Mouse (Mus musculus): ENCODE results near the gene Myo3b. TPM values are rescaled to one million over a fixed set of nuclear protein-coding genes. Genes with fewer than 3 reads are reported as not detected.

Gene Myo3b
- polyA plus RNA-seq, 1 experiment from 2014 or later, result not detected

GRCm38 (mm10) chr2:70083444-70084020, 44.6 kb downstream of the Myo3b start:
- Histone ChIP-seq H3K4me1 (no peaks in the 10 kb centered on the region), H3K4me3 (no peak overlapping the region), H3K27me3 (ENCODE audit: low read depth, poor library complexity, severe bottlenecking) (no peaks in the 10 kb centered on the region), H3K9me3 (replicated peaks) (no peaks in the 10 kb centered on the region), H3K27ac (no peak overlapping the region), H3K36me3 (no peaks in the 10 kb centered on the region)
- DNase-seq (ENCODE audit: low spot score), result peak; percentile 24
- WGBS, result 86% methylated on average over 17 of the region's 17 CpGs

GRCm38 (mm10) chr2:70091261-70091660, 52.3 kb downstream of the Myo3b start:
- Histone ChIP-seq H3K4me1 (0 out of 2 replicates have a peak, but pooled peaks cover 4% of the 10 kb centered on the region), H3K36me3 (no peaks in the 10 kb centered on the region), H3K27me3 (ENCODE audit: low read depth, poor library complexity, severe bottlenecking) (peaks cover 7% of the 10 kb centered on the region; the same call in 1 of the 2 replicates), H3K9me3 (replicated peaks) (no peaks in the 10 kb centered on the region), H3K4me3 (no peak overlapping the region), H3K27ac (no peak overlapping the region)
- DNase-seq (ENCODE audit: low spot score), result no peak
- 77% methylated on average over 2 of the region's 2 CpGs for WGBS

- Histone ChIP-seq H3K27me3 (ENCODE audit: low read depth, poor library complexity, severe bottlenecking) (peaks cover 7% of the 10 kb centered on the region; the same call in 1 of the 2 replicates), H3K27ac (no peak overlapping the region), H3K4me1 (0 out of 2 replicates have a peak, but pooled peaks cover 4% of the 10 kb centered on the region), H3K36me3 (no peaks in the 10 kb centered on the region), H3K4me3 (no peak overlapping the region), H3K9me3 (replicated peaks) (no peaks in the 10 kb centered on the region)
- WGBS, result 66% methylated on average over 10 of the region's 10 CpGs
- no peak for DNase-seq (ENCODE audit: low spot score)
These were observed 53.0 kb downstream of the Myo3b start for GRCm38 (mm10) chr2:70091801-70092522.

- Histone ChIP-seq H3K4me1 (0 out of 2 replicates have a peak, but pooled peaks cover 4% of the 10 kb centered on the region), H3K27me3 (ENCODE audit: low read depth, poor library complexity, severe bottlenecking) (peaks cover 7% of the 10 kb centered on the region; the same call in 1 of the 2 replicates), H3K36me3 (no peaks in the 10 kb centered on the region), H3K9me3 (replicated peaks) (no peaks in the 10 kb centered on the region), H3K4me3 (no peak overlapping the region), H3K27ac (no peak overlapping the region)
- 80% methylated on average over 3 of the region's 3 CpGs for WGBS
- no peak for DNase-seq (ENCODE audit: low spot score)
These were observed 53.7 kb downstream of the Myo3b start for GRCm38 (mm10) chr2:70092665-70093064.

- H3K27ac ChIP-seq, result no peak overlapping the region
- WGBS, result 60% methylated on average over 5 of the region's 5 CpGs
- H3K36me3 ChIP-seq, result no peaks in the 10 kb centered on the region
- H3K27me3 ChIP-seq (ENCODE audit: low read depth, poor library complexity, severe bottlenecking), result peaks cover 7% of the 10 kb centered on the region; the same call in 1 of the 2 replicates
- no peak for DNase-seq (ENCODE audit: low spot score)
- H3K4me3 ChIP-seq, result no peak overlapping the region
- no peaks in the 10 kb centered on the region for H3K9me3 ChIP-seq (replicated peaks)
- H3K4me1 ChIP-seq, result 0 out of 2 replicates have a peak, but pooled peaks cover 4% of the 10 kb centered on the region
These were observed 55.5 kb downstream of the Myo3b start for GRCm38 (mm10) chr2:70094446-70094845.

GRCm38 (mm10) chr2:70097229-70098095, 58.5 kb downstream of the Myo3b start:
- H3K27ac ChIP-seq, result no peak overlapping the region
- H3K9me3 ChIP-seq (replicated peaks), result no peaks in the 10 kb centered on the region
- no peak for DNase-seq (ENCODE audit: low spot score)
- no peaks in the 10 kb centered on the region for H3K36me3 ChIP-seq
- WGBS, result 85% methylated on average over 15 of the region's 15 CpGs
- H3K4me3 ChIP-seq, result no peak overlapping the region
- peaks cover 7% of the 10 kb centered on the region; the same call in 1 of the 2 replicates for H3K27me3 ChIP-seq (ENCODE audit: low read depth, poor library complexity, severe bottlenecking)
- 0 out of 2 replicates have a peak, but pooled peaks cover 3% of the 10 kb centered on the region for H3K4me1 ChIP-seq

GRCm38 (mm10) chr2:70099459-70099858, 60.5 kb downstream of the Myo3b start:
- 82% methylated on average over 4 of the region's 4 CpGs for WGBS

GRCm38 (mm10) chr2:70105286-70106030, 66.5 kb downstream of the Myo3b start:
- no peaks in the 10 kb centered on the region for H3K36me3 ChIP-seq
- WGBS, result 55% methylated on average over 14 of the region's 14 CpGs
- H3K4me3 ChIP-seq, result no peak overlapping the region
- H3K9me3 ChIP-seq (replicated peaks), result no peaks in the 10 kb centered on the region
- no peaks in the 10 kb centered on the region; the same call in 1 of the 2 replicates for H3K27me3 ChIP-seq (ENCODE audit: low read depth, poor library complexity, severe bottlenecking)
- H3K4me1 ChIP-seq, result peaks cover 8% of the 10 kb centered on the region
- no peak overlapping the region for H3K27ac ChIP-seq
- DNase-seq (ENCODE audit: low spot score), result no peak

More at GRCm38 (mm10) chr2:70099459-70099858, 60.5 kb downstream of the Myo3b start:
- Histone ChIP-seq H3K9me3 (replicated peaks) (no peaks in the 10 kb centered on the region), H3K4me1 (0 out of 2 replicates have a peak, but pooled peaks cover 3% of the 10 kb centered on the region), H3K27ac (no peak overlapping the region), H3K27me3 (ENCODE audit: low read depth, poor library complexity, severe bottlenecking) (peaks cover 2% of the 10 kb centered on the region; the same call in 1 of the 2 replicates), H3K36me3 (no peaks in the 10 kb centered on the region), H3K4me3 (no peak overlapping the region)
- DNase-seq (ENCODE audit: low spot score), result no peak

- Histone ChIP-seq H3K27ac (no peak overlapping the region), H3K27me3 (ENCODE audit: low read depth, poor library complexity, severe bottlenecking) (no peaks in the 10 kb centered on the region; the same call in 1 of the 2 replicates), H3K4me3 (no peak overlapping the region), H3K9me3 (replicated peaks) (no peaks in the 10 kb centered on the region), H3K36me3 (no peaks in the 10 kb centered on the region), H3K4me1 (peaks cover 13% of the 10 kb centered on the region)
- no peak for DNase-seq (ENCODE audit: low spot score)
- 72% methylated on average over 7 of the region's 7 CpGs for WGBS
These were observed 70.1 kb downstream of the Myo3b start for GRCm38 (mm10) chr2:70109010-70109409.

GRCm38 (mm10) chr2:70113798-70114782, 75.2 kb downstream of the Myo3b start:
- H3K27me3 ChIP-seq (ENCODE audit: low read depth, poor library complexity, severe bottlenecking), result peaks cover 5% of the 10 kb centered on the region; the same call in 1 of the 2 replicates
- WGBS, result 66% methylated on average over 12 of the region's 12 CpGs
- no peak overlapping the region for H3K27ac ChIP-seq
- H3K4me3 ChIP-seq, result no peak overlapping the region
- H3K9me3 ChIP-seq (replicated peaks), result no peaks in the 10 kb centered on the region
- no peak for DNase-seq (ENCODE audit: low spot score)
- peaks cover 8% of the 10 kb centered on the region; the same call in 1 of the 2 replicates for H3K4me1 ChIP-seq
- no peaks in the 10 kb centered on the region for H3K36me3 ChIP-seq

All from limb, embryonic 10.5 days (tissue).